Mouse (Mus musculus): ENCODE results near the gene Dstyk. TPM values are rescaled to one million over a fixed set of nuclear protein-coding genes. Genes with fewer than 3 reads are reported as not detected.
A peak's percentile ranks its signal among the peaks of the same experiment; 100 is the strongest.

Gene Dstyk
- polyA plus RNA-seq, 1 experiment, result 6.9 TPM

GRCm38 (mm10) chr1:132474496-132474895 lies 57.1 kb downstream of the Dstyk start:
- Histone ChIP-seq H3K36me3 (ENCODE audit: control insufficient read depth, insufficient read depth) (no peaks in the 10 kb centered on the region), H3K4me3 (no peak overlapping the region), H3K4me2 (ENCODE audit: low read depth) (no peak overlapping the region), H3ac (ENCODE audit: control insufficient read depth, insufficient read length) (no peak overlapping the region), H3K27me3 (ENCODE audit: control insufficient read depth, insufficient read depth, insufficient read length) (no peaks in the 10 kb centered on the region), H3K79me2 (ENCODE audit: control insufficient read depth, insufficient read depth) (peaks cover 35% of the 10 kb centered on the region)
- TF ChIP-seq SRF (IDR thresholded peaks at IDR 0.05; ENCODE audit: control insufficient read depth, insufficient read length, low read depth), result no peak
- no peak for TF ChIP-seq USF1 (IDR thresholded peaks at IDR 0.05; ENCODE audit: low read depth)
- no peak for TF ChIP-seq MYOD1 (IDR thresholded peaks at IDR 0.05; ENCODE audit: control insufficient read depth in 1 of 3, insufficient read length in 2 of 3, low read depth in 2 of 3)
- TF ChIP-seq TCF3 (IDR thresholded peaks at IDR 0.05; ENCODE audit: insufficient read length, low read depth), result no peak
- TF ChIP-seq E2F4 (IDR thresholded peaks at IDR 0.05; ENCODE audit: insufficient read depth), result no peak
- TF ChIP-seq MYOG (IDR thresholded peaks at IDR 0.05; ENCODE audit: control insufficient read depth in 1 of 3, insufficient read depth in 1 of 3, insufficient read length in 2 of 3, low read depth in 2 of 3), result no peak
- TF ChIP-seq REST (IDR thresholded peaks at IDR 0.05; ENCODE audit: insufficient read depth, insufficient read length), result no peak
- no peak for TF ChIP-seq POLR2A (IDR thresholded peaks at IDR 0.05; ENCODE audit: insufficient read length, low read depth)
- no peak for TF ChIP-seq POLR2AphosphoS2 (IDR thresholded peaks at IDR 0.05; ENCODE audit: insufficient read length, low read depth)
- TF ChIP-seq CEBPB (IDR thresholded peaks at IDR 0.05; ENCODE audit: insufficient read depth, poor library complexity, severe bottlenecking), result no peak
- TF ChIP-seq MAX (IDR thresholded peaks at IDR 0.05; ENCODE audit: low read depth), result no peak
- TF ChIP-seq TCF12 (IDR thresholded peaks at IDR 0.05; ENCODE audit: insufficient read depth, poor library complexity, severe bottlenecking), result no peak

- TF ChIP-seq TCF3 (IDR thresholded peaks at IDR 0.05; ENCODE audit: insufficient read length, low read depth), result no peak
- TF ChIP-seq MYOG (IDR thresholded peaks at IDR 0.05; ENCODE audit: control insufficient read depth in 1 of 3, insufficient read depth in 1 of 3, insufficient read length in 2 of 3, low read depth in 2 of 3), result no peak
- TF ChIP-seq POLR2AphosphoS2 (IDR thresholded peaks at IDR 0.05; ENCODE audit: insufficient read length, low read depth), result no peak
- TF ChIP-seq USF1 (IDR thresholded peaks at IDR 0.05; ENCODE audit: low read depth), result no peak
- TF ChIP-seq REST (IDR thresholded peaks at IDR 0.05; ENCODE audit: insufficient read depth, insufficient read length), result no peak
- TF ChIP-seq TCF12 (IDR thresholded peaks at IDR 0.05; ENCODE audit: insufficient read depth, poor library complexity, severe bottlenecking), result no peak
- TF ChIP-seq CEBPB (IDR thresholded peaks at IDR 0.05; ENCODE audit: insufficient read depth, poor library complexity, severe bottlenecking), result no peak
- TF ChIP-seq MYOD1 (IDR thresholded peaks at IDR 0.05; ENCODE audit: control insufficient read depth in 1 of 3, insufficient read length in 2 of 3, low read depth in 2 of 3), result no peak
- TF ChIP-seq POLR2A (IDR thresholded peaks at IDR 0.05; ENCODE audit: insufficient read length, low read depth), result no peak
- no peak for TF ChIP-seq SRF (IDR thresholded peaks at IDR 0.05; ENCODE audit: control insufficient read depth, insufficient read length, low read depth)
- H3K4me2 ChIP-seq (ENCODE audit: low read depth), result peak overlapping the region; percentile 82
Measured at GRCm38 (mm10) chr1:132476575-132476927, 59.2 kb downstream of the Dstyk start.

GRCm38 (mm10) chr1:132476928-132477691 lies 59.8 kb downstream of the Dstyk start, which contains the start of gene Rbbp5:
Gene Rbbp5 (plus strand): TSS chr1:132477365.
- peak within 1 kb of the TSS; percentile 82 for H3K4me2 ChIP-seq (ENCODE audit: low read depth)
- no peaks in the 10 kb centered on the region for H3K36me3 ChIP-seq (ENCODE audit: control insufficient read depth, insufficient read depth)
- H3ac ChIP-seq (ENCODE audit: control insufficient read depth, insufficient read length), result peak within 1 kb of the TSS; percentile 40
- H3K79me2 ChIP-seq (ENCODE audit: control insufficient read depth, insufficient read depth), result peaks cover 61% of the 10 kb centered on the region
- peak; percentile 58 for TF ChIP-seq POLR2AphosphoS2 (IDR thresholded peaks at IDR 0.05; ENCODE audit: insufficient read length, low read depth)
- no peak for TF ChIP-seq TCF3 (IDR thresholded peaks at IDR 0.05; ENCODE audit: insufficient read length, low read depth)
- no peak for TF ChIP-seq TCF12 (IDR thresholded peaks at IDR 0.05; ENCODE audit: insufficient read depth, poor library complexity, severe bottlenecking)
- TF ChIP-seq POLR2A (IDR thresholded peaks at IDR 0.05; ENCODE audit: insufficient read length, low read depth), result peak; percentile 62
- no peak for TF ChIP-seq USF1 (IDR thresholded peaks at IDR 0.05; ENCODE audit: low read depth)
- no peak for TF ChIP-seq SRF (IDR thresholded peaks at IDR 0.05; ENCODE audit: control insufficient read depth, insufficient read length, low read depth)
- TF ChIP-seq MAX (IDR thresholded peaks at IDR 0.05; ENCODE audit: low read depth), result peak; percentile 99
- peak; percentile 78 for TF ChIP-seq E2F4 (IDR thresholded peaks at IDR 0.05; ENCODE audit: insufficient read depth)
- TF ChIP-seq CEBPB (IDR thresholded peaks at IDR 0.05; ENCODE audit: insufficient read depth, poor library complexity, severe bottlenecking), result no peak
- no peak for TF ChIP-seq MYOG (IDR thresholded peaks at IDR 0.05; ENCODE audit: control insufficient read depth in 1 of 3, insufficient read depth in 1 of 3, insufficient read length in 2 of 3, low read depth in 2 of 3)
- TF ChIP-seq REST (IDR thresholded peaks at IDR 0.05; ENCODE audit: insufficient read depth, insufficient read length), result peak; percentile 10
- H3K27me3 ChIP-seq (ENCODE audit: control insufficient read depth, insufficient read depth, insufficient read length), result no peaks in the 10 kb centered on the region
- peak within 1 kb of the TSS; percentile 71 for H3K4me3 ChIP-seq

More at GRCm38 (mm10) chr1:132476575-132476927, 59.2 kb downstream of the Dstyk start:
- Histone ChIP-seq H3K79me2 (ENCODE audit: control insufficient read depth, insufficient read depth) (peaks cover 56% of the 10 kb centered on the region), H3K36me3 (ENCODE audit: control insufficient read depth, insufficient read depth) (no peaks in the 10 kb centered on the region), H3K4me3 (peak overlapping the region; percentile 71), H3K27me3 (ENCODE audit: control insufficient read depth, insufficient read depth, insufficient read length) (no peaks in the 10 kb centered on the region), H3ac (ENCODE audit: control insufficient read depth, insufficient read length) (peak overlapping the region; percentile 40)

GRCm38 (mm10) chr1:132479438-132479837 lies 62.1 kb downstream of the Dstyk start:
- peaks cover 3% of the 10 kb centered on the region for H3K36me3 ChIP-seq (ENCODE audit: control insufficient read depth, insufficient read depth)
- H3K4me3 ChIP-seq, result no peak overlapping the region
- TF ChIP-seq REST (IDR thresholded peaks at IDR 0.05; ENCODE audit: insufficient read depth, insufficient read length) (no peak), CEBPB (IDR thresholded peaks at IDR 0.05; ENCODE audit: insufficient read depth, poor library complexity, severe bottlenecking) (no peak), MYOD1 (IDR thresholded peaks at IDR 0.05; ENCODE audit: control insufficient read depth in 1 of 3, insufficient read length in 2 of 3, low read depth in 2 of 3) (no peak), USF1 (IDR thresholded peaks at IDR 0.05; ENCODE audit: low read depth) (no peak), TCF12 (IDR thresholded peaks at IDR 0.05; ENCODE audit: insufficient read depth, poor library complexity, severe bottlenecking) (no peak), E2F4 (IDR thresholded peaks at IDR 0.05; ENCODE audit: insufficient read depth) (no peak), POLR2A (IDR thresholded peaks at IDR 0.05; ENCODE audit: insufficient read length, low read depth) (no peak), MYOG (IDR thresholded peaks at IDR 0.05; ENCODE audit: control insufficient read depth in 1 of 3, insufficient read depth in 1 of 3, insufficient read length in 2 of 3, low read depth in 2 of 3) (no peak), MAX (IDR thresholded peaks at IDR 0.05; ENCODE audit: low read depth) (no peak), TCF3 (IDR thresholded peaks at IDR 0.05; ENCODE audit: insufficient read length, low read depth) (no peak), SRF (IDR thresholded peaks at IDR 0.05; ENCODE audit: control insufficient read depth, insufficient read length, low read depth) (no peak), POLR2AphosphoS2 (IDR thresholded peaks at IDR 0.05; ENCODE audit: insufficient read length, low read depth) (no peak)
- no peak overlapping the region for H3ac ChIP-seq (ENCODE audit: control insufficient read depth, insufficient read length)
- no peaks in the 10 kb centered on the region for H3K27me3 ChIP-seq (ENCODE audit: control insufficient read depth, insufficient read depth, insufficient read length)
- H3K79me2 ChIP-seq (ENCODE audit: control insufficient read depth, insufficient read depth), result peaks cover 84% of the 10 kb centered on the region
- H3K4me2 ChIP-seq (ENCODE audit: low read depth), result no peak overlapping the region

Data from myocyte (in vitro differentiated cells).